Mouse (Mus musculus) c-Kit-positive CD71-negative TER-119-negative erythroid progenitor cells, embryonic 14.5 days (primary cell): ENCODE measurements around the gene Ankrd13d.
A peak's percentile ranks its signal among the peaks of the same experiment; 100 is the strongest.
"Not testable (repeated sequence)": the region's sequence is repeated elsewhere in the genome, so short reads cannot be mapped to it uniquely, and the experiment has no call there.

Experiments
- DNase-seq: peaks from one replicate; pipeline ENCODE4 v3.0.0-alpha.2; 2013; ENCODE audit warnings: low read depth

Gene Ankrd13d

DNA sequence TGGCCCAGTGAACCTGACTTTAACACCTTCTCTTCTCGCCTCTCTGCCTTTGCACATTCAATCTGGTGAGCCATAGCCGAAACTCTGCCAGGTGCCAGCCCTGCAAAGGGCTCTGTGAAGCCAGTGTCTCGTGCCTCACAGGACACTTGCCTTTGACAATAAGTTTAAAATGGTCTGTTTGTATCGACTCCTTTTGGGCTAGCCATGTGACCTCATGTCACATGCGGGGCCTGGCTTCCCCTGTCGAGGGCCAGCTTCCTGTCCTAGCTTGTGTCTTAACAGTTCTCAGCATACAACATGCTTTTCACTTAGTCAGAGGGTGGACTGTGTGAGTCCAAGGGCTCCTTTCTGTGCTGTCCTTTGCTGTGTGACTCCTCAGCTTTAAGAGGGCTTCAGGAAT is 20.2 kb downstream of the Ankrd13d start:
- no peak for DNase-seq

DNA sequence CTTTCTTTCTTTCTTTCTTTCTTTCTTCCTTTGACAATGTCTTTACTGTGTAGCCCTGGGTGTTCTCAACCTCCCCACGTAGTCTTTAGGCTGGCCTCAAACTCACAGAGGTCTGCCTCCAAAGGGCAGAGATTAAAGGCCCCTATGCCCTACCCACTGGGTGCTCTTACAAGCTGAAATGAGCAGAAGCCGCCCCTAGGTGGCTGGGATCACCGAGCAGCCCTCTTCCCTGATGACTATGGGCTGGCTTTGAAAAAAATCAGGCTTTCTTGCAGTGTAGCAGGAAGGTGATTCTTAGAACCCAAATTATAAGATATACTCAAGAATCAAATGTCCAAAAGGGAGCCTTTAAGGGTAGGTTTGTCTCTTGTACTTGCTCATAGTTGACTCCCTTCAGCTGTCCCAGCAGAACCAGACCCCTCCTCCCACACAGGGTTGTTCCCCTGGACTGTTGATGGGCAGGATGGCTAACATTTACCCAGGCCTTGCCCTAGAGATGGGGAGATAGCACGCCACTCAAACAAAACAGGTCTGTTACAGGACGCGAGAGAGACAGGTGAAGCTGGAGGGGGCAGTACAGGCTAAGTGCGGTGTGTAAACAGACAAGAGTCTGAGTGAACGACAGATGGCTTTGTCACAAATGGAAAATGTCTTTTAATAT is 21.8 kb downstream of the Ankrd13d start:
- DNase-seq = no peak

DNA sequence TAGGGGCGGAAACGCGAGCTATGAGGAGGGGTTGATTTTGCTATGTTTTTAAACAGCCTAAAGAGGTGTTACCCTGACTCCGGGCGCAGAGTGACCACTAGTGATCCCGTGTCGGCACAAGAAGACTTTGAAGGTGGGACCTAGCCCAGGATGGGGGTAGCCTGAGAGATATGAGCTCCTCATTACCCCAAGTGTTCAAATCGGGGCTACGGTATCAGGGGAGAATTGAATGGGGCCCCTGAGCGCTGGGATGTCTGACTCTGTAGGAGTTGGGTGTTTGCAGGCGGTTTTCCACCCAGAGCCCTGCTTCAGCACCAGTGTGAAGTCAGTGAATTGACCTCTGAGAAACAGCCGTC is 25.1 kb downstream of the Ankrd13d start:
- no peak for DNase-seq

DNA sequence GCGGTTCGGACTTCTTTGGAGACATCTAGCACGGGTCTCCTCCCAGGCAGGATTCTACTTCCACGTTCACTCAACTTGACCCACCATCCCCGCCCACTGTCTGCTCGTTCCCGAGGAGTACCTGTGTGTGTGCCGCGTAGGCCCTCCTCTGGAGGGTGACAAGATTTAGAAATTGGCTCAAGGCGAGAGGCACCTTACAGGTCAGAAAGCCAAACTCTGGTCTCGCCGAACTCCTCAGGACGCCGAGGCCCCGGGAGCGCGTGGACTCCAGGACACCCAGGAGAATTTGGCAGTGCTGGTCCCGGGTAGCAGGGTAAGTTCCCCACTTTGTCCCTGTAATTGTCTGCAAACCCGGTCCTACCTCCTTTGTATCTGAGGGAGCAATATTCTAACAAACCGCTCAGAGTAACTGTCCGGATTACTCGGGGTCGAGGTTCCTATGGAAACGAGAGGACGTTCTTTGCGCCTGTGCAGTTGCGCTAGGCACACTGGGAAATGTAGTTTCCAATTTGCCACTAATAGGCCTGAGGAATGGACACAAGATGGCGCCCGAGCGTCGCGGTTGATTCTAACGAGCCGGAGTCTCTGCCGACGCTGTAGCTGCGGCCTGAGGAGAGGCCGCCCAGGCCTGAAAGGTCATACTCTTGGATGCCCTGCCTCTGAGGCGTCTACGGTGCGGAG is 25.6 kb downstream of the Ankrd13d start:
- peak; percentile 98 for DNase-seq

DNA sequence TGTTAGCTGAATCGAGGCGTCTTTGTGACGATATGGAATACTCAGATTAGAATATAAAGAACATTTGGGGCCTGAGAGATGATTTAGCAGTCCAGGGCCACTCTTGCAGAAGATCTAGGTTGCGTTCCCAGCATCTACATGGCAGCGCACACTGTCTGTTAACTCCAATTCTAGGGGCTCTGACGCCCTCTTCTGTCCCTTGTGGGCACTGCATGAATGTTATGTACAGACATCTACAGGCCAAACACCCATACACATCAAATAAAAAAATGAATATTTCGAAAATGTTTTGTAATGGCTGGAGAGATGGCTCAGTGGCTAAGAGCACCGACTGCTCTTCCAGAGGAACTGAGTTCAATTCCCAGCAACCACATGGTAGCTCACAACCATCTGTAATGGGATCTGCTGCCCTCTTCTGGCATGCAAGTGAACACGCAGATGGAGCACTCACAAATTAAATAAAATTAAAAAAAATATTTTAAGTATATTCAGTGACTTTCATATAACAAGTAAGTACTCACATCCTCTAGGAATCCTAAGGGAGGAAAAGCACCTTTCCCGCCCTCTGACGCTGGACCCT is 27.3 kb downstream of the Ankrd13d start:
- DNase-seq = no peak

DNA sequence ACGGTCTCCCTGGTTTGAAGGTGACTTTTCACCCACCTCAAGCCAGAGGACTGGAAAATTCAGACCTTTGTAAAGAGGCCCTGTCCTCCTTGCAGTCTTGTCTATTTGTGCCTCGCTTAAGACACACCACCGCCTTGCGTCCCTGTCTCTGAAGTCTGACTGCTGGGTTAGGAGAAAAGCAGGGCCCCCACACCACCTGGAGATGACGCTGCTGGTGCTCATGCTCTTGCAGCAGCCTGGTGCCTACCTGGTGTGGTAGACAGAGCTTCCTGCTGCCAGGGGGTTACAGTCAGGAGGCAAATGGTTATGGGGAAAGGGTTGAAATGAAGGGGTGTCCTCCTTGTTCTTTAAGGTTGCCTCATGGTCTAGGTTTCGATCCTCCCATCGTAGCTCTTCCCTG is 28.7 kb downstream of the Ankrd13d start:
- DNase-seq = no peak

DNA sequence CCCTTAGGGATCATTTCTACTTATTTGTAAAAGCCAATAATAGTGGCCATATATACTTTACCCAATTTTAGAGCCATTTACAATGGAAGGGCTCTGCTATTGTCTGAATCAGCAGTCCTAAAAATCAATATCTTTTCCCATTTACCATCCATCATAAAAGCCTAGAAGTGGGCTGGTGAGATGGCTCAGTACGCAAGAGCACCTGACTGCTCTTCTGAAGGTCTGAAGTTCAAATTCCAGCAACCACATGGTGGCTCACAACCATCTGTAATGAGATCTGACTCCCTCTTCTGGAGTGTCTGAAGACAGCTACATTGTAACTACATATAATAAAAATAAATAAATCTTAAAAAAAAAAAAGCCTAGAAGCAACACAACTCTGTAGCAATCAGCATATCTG is 34.3 kb downstream of the Ankrd13d start:
- DNase-seq = not testable (repeated sequence)

DNA sequence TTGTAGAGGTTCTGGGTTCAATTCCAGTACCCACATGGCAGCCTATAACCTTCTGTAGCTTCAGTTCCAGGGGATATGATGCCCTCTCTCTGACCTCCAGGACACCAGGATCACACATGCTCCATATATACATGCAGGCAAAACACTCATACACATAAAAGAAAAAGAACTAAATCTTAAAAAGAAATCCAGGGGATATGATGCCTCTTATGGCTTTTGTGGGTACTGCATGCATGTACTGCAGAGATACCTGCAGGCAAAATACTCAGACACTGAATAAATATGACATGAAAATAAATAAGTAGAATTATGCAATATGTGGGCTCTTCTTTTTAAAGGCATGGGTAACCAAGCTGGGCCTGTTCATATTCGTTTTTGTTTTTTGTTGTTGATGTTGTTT is 35.9 kb downstream of the Ankrd13d start:
- no peak for DNase-seq

DNA sequence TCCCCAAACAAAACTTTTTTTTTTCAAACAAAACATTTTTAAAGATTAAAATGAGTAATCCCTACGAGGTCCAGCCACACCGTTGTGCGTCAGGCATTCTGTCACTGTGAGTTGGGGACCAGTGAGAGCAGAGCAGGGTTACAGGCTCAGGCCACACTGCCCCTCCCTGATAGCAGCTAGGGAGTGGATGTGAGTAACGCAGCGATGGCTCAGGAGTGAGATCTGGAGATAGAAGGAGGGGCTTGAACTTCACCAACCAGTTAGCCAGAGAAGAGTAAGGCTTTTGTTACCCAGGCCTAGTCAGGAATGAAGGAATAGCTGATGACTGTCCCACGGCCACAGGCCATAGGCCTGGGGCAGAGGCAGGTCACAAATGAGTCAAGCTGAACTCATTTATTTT is 38.2 kb downstream of the Ankrd13d start:
- DNase-seq = no peak

DNA sequence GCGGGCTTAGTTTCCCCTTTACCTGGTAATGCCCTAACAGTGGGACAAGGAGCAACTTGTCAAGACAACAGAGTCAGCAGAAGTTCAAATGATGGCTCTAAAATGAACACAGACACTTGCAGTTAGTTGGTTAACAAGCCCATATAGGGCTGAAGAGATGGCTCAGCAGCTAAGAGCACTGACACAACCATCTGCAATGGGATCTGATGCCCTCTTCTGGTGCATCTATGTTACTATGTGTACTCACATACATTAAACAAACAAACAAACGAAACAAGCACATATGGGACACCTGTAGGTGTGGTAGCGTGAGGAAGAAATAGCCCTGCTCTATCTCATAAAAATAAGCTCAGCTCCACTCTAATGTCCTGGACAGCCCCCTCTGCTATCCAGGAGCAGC is 40.5 kb downstream of the Ankrd13d start:
- no peak for DNase-seq

DNA sequence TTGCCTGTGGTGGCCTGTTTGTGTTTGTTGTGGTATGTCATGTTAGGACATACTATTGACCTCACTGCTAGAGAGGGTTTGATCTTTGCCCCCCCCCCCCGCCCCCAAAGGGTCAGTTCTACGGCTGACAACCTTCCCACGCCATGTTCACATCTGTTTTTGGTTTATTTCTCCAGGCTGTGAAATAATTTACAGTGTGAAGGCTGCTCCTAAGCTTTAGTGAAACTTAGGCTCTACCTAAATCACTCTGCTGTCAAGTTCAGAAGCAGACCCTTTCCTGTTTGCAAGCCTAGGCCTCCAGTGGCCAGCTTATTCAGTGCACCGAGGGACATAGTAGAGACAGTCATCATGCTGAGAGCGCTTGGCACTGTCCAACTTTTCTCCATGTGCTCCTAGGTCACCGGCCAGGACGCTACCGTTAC is 42.7 kb downstream of the Ankrd13d start:
- no peak for DNase-seq

DNA sequence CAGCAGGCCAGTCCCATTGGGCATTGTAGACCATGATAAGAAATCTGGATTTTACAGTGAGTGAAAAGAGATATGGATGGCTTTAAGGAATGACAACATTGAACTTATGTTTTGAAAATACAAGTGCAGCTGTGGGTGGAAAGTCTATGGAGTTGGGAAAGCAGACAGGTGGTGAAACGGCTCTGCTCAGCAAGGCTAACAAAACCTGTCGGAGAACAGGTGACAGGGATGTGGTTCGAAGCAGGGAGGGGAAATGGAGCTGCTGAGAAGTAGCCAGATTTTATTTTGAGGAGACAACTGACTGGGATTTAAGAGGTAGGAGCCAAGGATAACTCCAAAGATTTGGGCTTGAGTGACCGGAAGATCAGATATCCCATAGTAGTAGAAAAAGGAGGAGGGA is 48.4 kb downstream of the Ankrd13d start:
- DNase-seq = no peak

DNA sequence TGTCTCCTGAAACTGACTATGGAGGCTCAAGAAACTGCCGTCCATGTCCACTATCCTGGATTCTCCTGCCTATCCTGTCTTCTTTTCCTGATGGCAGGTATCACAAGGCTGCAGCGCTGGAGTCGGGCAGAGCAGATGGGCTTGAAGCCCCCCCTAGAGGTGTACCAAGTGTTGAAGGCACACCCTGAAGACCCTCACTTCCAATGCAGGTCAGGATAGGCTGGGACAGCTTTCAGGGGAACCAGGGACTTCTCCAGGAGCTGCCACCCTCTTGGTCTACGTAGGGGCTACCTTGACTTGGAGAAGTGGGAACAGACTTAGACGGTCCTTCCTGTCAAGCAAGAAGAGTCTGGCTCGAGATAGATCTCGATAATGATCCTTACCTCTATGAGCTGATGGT is 50.3 kb downstream of the Ankrd13d start:
- no peak for DNase-seq

DNA sequence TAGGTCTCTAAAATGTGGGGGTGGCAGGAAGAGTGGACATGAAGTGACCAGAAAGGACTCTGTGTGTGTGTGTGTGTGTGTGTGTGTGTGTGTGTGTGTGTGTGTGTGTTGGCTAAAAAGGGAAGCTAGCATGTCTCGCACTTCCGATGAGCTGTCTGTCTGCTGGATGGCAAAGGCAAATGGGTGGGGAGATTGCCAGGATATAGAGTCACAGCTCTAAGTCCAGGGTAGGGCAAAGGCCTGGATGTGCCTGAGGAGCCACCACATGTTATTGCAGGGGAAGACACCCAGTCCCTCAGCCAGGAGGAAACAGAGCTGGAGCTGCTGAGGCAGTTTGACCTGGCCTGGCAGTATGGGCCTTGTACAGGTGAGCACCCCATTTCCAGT is 50.8 kb downstream of the Ankrd13d start:
- no peak for DNase-seq

DNA sequence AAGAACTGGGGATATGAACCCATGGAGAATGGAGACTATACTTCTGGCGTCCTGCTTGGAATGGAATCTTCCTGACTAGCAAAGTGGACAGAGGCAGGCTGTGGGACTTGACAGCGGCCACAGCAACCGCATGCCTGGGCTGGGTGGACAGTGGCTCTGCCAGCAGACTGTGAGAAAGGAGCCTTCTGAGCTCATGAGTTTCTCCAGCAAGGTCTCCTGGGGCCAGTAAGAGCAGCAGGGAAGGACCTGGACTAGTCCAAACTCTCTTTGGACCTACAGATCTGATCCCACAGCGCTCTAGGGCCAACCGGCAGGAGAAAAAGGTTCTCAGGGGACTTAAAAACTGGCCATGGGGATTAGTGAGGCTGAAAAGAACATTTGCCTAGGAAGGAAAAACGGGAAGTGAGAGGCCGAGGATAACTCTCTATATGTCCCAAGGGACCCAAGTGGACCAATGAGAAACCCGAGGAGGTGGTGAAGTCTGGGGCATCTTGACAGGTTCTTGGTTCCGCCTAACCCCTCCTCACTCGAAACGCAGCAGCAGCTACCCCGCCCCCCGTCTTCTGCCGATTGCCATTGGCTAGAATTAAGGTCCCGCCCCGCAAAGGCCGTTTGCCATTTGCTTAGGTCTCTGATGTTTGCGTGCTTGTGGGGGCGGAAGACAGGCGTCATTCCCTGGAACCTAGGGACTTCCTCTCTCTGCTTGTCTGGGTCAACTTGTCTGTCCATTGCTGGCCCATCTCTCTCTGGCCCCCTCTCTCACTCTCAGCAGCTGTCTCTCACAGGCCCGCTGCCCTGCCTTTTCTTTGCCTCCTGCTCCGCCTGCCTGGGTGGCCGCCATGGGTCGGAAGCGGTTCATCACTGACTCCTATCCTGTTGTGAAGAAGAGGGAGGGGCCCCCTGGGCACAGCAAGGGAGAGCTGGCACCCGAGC is 51.4 kb downstream of the Ankrd13d start, which contains the start of gene Pold4:
Gene Pold4, plus strand, starts transcription at position 647 of the 933 bp plus-strand sequence.
- peak; percentile 89 for DNase-seq

DNA sequence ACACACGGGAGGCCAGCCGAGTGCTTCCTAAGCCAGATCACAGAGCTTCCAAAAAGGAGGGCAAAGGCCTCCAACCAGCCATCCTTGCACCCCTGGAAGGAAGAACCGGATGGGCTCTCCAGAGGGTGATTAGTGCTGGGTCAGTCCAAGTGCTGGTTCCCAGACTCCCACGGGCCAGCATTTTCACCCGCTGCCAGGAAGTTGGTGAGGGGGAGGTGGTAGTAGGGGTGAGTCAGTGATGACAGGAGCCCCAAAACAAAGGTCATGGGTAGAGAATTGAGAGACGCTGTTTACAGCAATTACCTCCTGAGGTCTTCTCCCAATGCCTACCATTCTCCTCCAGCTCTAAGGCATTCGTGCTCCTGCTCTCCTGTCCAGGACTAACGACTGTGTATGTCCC is 52.5 kb downstream of the Ankrd13d start:
- DNase-seq = no peak

DNA sequence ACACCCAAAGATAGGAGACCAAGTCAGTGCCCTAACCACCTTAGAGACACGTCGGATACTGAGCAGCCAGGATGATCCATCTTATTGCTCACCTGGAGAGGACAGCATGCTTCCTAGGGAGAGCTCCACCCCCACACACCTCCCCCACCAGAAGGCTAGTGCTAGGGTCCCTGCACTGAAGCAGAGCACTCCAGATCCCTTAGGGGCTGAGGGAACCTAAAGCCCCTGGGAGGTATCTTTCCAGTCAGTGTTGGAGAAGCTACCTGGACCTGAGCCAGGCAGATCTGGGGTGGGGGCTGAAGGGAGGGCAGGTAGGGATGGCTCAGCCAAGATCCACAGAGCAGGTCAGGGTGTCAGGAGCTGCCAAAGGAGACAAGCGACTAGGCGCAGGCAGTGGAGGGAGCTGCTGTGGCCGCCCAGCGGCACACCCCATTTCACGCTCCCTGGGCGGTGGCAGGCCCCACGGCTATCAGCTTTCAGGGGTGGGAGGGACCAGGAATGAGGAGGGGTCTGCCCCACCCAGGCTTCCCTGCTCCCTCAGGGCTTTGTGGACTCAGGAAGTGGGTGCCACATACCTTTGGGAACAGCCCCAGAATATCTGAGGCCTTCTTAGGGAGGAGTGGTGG is 53.4 kb downstream of the Ankrd13d start:
- no peak for DNase-seq

DNA sequence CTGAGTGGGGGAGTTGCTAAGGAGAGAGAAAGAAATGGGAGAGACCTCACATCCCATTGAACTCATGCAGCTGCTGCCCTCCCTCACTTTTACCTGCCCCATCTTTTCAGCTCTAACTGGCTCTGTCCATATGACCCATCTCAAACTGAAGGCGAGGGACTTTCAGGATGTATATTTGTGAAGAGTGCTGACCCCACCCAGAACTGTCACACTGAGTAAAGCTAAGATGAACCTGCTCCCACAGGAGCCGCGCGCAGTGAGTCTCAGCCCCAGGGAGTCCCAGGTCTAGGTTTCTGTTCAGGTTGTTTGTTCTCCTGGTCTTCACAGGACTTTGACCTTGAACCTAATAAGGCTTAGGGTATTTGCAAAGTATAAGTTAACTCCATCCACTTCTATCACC is 54.0 kb downstream of the Ankrd13d start:
- DNase-seq = no peak

DNA sequence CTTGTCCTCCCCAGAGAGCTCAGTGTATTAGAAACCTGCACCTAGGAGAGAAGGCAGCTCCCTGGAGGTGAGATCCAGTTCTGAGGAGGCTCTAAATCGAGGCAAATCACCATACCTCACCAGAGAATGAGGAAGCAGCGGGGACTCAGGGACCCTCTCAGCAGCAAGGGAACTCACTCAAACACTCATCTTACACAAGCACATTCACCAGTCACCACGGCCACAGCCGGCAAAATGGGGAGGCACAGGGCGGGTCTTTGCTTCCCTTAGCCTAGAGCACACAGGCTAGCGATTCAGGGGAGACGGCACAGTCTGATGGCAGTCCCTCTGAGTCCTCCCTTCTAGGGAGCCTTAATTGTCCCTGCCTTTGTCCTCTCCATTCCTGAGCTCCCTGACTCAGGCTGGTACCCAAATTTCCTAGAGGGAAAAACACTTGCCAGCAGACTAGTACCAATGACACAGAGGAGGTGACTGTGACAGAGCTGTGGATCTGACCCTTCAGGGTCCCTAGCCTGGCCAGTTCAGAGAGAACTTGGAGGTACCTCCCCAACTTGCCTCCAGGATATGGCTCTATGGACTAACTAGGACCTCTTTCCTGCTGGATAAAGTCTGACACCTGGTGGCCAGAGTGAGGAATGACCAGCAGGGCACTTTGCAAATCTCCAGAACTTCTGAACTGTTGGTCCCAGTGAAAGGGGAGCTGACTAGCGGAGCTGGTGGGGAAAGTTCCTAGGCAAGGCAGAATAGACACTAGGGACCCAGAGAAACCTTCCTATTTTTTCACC is 54.9 kb downstream of the Ankrd13d start:
- peak; percentile 87 for DNase-seq

DNA sequence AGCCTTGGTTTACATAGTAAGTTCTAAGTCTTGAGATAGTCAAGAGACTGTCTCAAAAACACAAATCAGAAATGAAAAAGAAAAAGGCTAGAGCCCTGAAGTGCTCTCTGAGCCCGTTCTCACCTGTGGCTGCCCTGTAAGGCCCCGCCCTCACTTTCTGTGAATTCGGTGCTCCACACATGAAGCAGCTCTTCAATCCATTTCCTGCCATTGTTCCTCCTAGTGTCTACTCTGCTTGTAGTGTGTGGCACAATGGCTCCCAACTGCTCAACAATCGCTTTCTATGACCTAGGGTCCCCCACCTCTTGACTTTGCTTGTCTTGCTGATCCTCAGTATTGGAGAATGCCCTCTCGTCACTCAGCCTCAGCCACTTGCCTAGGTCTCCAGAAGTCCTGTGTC is 55.5 kb downstream of the Ankrd13d start:
- DNase-seq = no peak

DNA sequence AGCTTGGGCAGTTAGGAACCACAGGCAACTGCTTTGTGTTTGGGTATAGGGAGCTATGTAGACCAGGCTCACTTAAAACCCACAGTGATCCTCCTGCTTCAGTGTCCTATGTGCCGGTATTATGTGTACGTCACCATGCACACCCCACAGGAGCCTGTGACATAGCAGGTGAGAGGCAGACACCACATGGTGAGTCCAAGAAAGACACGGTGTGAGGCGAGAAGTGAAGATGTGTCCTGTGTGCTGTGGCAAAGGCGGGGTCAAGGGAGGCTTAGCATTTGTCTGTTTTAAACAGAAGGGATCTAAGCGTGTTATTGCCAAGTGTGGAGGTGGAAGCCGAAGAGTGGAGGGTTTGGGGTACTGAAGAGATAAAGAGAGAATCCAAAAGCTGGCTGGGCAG is 56.2 kb downstream of the Ankrd13d start:
- DNase-seq = no peak
